Mouse (Mus musculus) heart, embryonic 16.5 days (tissue): ENCODE results near the gene Shbg. TPM values are rescaled to one million over a fixed set of nuclear protein-coding genes. Genes with fewer than 3 reads are reported as not detected.

Experiments
- ATAC-seq: fragments of 200-750 bp; cut with Nextera tagmentation; replicated peaks from 2 replicates; pipeline ENCODE4 v1.8.0; 2017; ENCODE audit warnings: moderate number of reproducible peaks; ENCODE audit not compliant: insufficient read depth, low FRiP score; ENCODE audit errors: extremely low read depth
- H3K27ac ChIP-seq: fragments of 300-500 bp; sonication (generic); 2 replicates; pipeline ENCODE4 v1.5.1; 2014; ENCODE audit warnings: mild to moderate bottlenecking, low read length, control low read depth, moderate library complexity
- H3K27me3 ChIP-seq: fragments of 300-500 bp; sonication (generic); 2 replicates; pipeline ENCODE4 v1.6.1; 2014; ENCODE audit warnings: low read length, mixed read lengths; ENCODE audit not compliant: control insufficient read depth, insufficient read depth
- H3K36me3 ChIP-seq: fragments of 300-500 bp; sonication (generic); 2 replicates; pipeline ENCODE4 v1.6.1; 2014; ENCODE audit not compliant: control insufficient read depth, insufficient read depth
- H3K4me1 ChIP-seq: fragments of 300-500 bp; sonication (generic); 2 replicates; pipeline ENCODE4 v1.6.1; 2014; ENCODE audit warnings: low read length, mixed read lengths; ENCODE audit not compliant: control insufficient read depth, insufficient read depth
- H3K4me2 ChIP-seq: fragments of 300-500 bp; sonication (generic); 2 replicates; pipeline ENCODE4 v1.6.1; 2014; ENCODE audit warnings: low read depth, mild to moderate bottlenecking, control low read depth, low read length
- H3K4me3 ChIP-seq: fragments of 300-500 bp; sonication (generic); 2 replicates; pipeline ENCODE4 v1.5.1; 2014; ENCODE audit warnings: mild to moderate bottlenecking, control low read depth, low read length
- H3K9ac ChIP-seq: fragments of 300-500 bp; sonication (generic); 2 replicates; pipeline ENCODE4 v1.6.1; 2014; ENCODE audit warnings: low read length, control low read depth
- H3K9me3 ChIP-seq: fragments of 300-500 bp; sonication (generic); replicated peaks from 2 replicates; pipeline ENCODE4 v1.6.1; 2016; ENCODE audit warnings: low read length; ENCODE audit not compliant: control insufficient read depth
- WGBS: fragments of 180-500 bp; shearing (Covaris S2); extraction: QIAGEN DNeasy Blood & Tissue Kit; methylation state at CpG from one replicate; pipeline ENCODE4 v1.1.7; 2014; 5-methylcytosine and 5-hydroxymethylcytosine counted together
- polyA plus RNA-seq: library from polyadenylated mRNA; unstranded; fragments of >200 nt; fragmentation: Nextera tagmentation; extraction: Ambion mirVana; gene quantifications from 2 replicates; pipeline ENCODE4 v1.2.1, GENCODE M21; 2015

Shbg gene
- polyA plus RNA-seq, 1 experiment from 2014 or later: 0.20 TPM

GRCm38 (mm10) chr11:69581814-69582213 lies 35.9 kb downstream of the Shbg start:
- no peak for ATAC-seq
- Histone ChIP-seq H3K4me3 (peak overlapping the region; percentile 88), H3K27ac (peak overlapping the region; percentile 96), H3K9me3 (no peaks in the 10 kb centered on the region), H3K9ac (peak overlapping the region; percentile 80), H3K4me1 (peaks cover 24% of the 10 kb centered on the region), H3K36me3 (peaks cover 2% of the 10 kb centered on the region; the same call in 1 of the 2 replicates), H3K4me2 (peak overlapping the region; percentile 79), H3K27me3 (no peaks in the 10 kb centered on the region)
- WGBS: 2% methylated on average over 8 of the region's 8 CpGs

DNA sequence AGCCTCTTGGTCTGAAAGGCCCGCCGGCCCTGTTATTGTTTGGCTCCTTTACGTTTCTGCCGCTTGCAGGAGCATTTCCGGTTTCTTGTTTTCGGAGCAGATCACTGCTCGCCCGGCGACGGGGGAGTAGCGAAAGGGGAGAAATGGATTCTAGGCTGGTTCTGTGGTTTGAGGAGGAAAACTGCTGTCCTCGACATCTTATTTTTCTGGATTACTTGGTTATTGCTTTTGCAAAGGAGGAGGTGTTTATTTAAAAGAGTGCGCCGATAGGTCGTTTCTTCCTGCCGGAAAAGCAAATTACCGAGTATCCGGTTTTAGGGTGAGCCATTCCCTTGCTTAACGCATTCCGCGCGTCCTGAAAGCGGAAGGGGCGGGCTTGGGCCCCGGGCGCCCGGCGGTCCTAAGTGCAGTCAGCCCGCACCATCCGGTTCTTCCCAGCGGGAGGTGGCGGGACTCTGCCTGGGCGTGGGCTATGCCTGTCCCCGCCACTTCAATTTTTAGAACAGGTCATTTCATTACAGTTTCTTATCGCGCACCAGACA lies 36.5 kb downstream of the Shbg start:
- ATAC-seq: peak; percentile 80
- Histone ChIP-seq H3K4me2 (peak overlapping the region; percentile 79), H3K27ac (peak overlapping the region; percentile 96), H3K4me3 (peak overlapping the region; percentile 88), H3K27me3 (no peaks in the 10 kb centered on the region), H3K9me3 (no peaks in the 10 kb centered on the region), H3K36me3 (peaks cover 2% of the 10 kb centered on the region; the same call in 1 of the 2 replicates), H3K4me1 (peaks cover 24% of the 10 kb centered on the region), H3K9ac (peak overlapping the region; percentile 80)
- WGBS: 0% methylated on average over 36 of the region's 36 CpGs

GRCm38 (mm10) chr11:69580572-69581146 lies 37.0 kb downstream of the Shbg start:
- Histone ChIP-seq H3K4me3 (peak overlapping the region; percentile 88), H3K27ac (peak overlapping the region; percentile 96), H3K27me3 (no peaks in the 10 kb centered on the region), H3K4me2 (peak overlapping the region; percentile 79), H3K9ac (peak overlapping the region; percentile 80), H3K36me3 (peaks cover 2% of the 10 kb centered on the region; the same call in 1 of the 2 replicates), H3K9me3 (no peaks in the 10 kb centered on the region), H3K4me1 (peaks cover 24% of the 10 kb centered on the region)
- ATAC-seq: no peak
- WGBS: under 1% methylated on average over 25 of the region's 25 CpGs

GRCm38 (mm10) chr11:69580091-69580514 lies 37.6 kb downstream of the Shbg start, which contains the start of the genes Wrap53 and Trp53:
TSS of gene Wrap53 (minus strand) at chr11:69580255.
TSS of gene Trp53 (plus strand) at chr11:69580359.
- Histone ChIP-seq H3K4me2 (peak within 1 kb of the TSS; percentile 79), H3K4me1 (peaks cover 24% of the 10 kb centered on the region), H3K27ac (peak within 1 kb of the TSS; percentile 96), H3K36me3 (peaks cover 2% of the 10 kb centered on the region; the same call in 1 of the 2 replicates), H3K9ac (peak within 1 kb of the TSS; percentile 81), H3K27me3 (no peaks in the 10 kb centered on the region), H3K9me3 (no peaks in the 10 kb centered on the region), H3K4me3 (peak within 1 kb of the TSS; percentile 88)
- ATAC-seq: peak; percentile 68
- 0% methylated on average over 13 of the region's 13 CpGs for WGBS

- no peaks in the 10 kb centered on the region for H3K9me3 ChIP-seq
- H3K36me3 ChIP-seq: peaks cover 2% of the 10 kb centered on the region; the same call in 1 of the 2 replicates
- peak overlapping the region; percentile 79 for H3K4me2 ChIP-seq
- under 1% methylated on average over 39 of the region's 39 CpGs for WGBS
- peaks cover 24% of the 10 kb centered on the region for H3K4me1 ChIP-seq
- peak overlapping the region; percentile 96 for H3K27ac ChIP-seq
- H3K27me3 ChIP-seq: no peaks in the 10 kb centered on the region
- peak overlapping the region; percentile 88 for H3K4me3 ChIP-seq
- ATAC-seq: peak; percentile 85
- H3K9ac ChIP-seq: peak overlapping the region; percentile 81
These were observed 38.3 kb downstream of the Shbg start for GRCm38 (mm10) chr11:69579128-69580017.

DNA sequence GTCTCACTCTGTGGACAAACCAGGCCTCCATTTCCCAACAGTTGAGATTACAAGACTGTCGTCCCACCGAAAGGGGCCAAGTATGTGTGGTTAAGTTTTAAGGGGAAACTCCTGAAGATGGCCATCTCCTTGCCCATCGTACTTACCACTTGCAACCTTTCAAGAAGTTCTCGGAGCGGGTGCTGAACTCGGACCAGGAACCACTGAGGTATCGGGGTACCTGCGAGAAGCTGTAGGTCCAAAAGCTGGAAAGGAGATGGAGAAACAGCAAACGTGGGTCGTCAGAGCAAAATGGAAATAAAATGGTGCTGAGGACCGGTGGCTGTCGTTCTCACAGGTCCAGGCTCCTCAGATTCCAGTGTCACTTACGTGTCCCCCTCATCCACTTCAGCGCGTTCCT lies 39.4 kb downstream of the Shbg start:
- WGBS: 8% methylated on average over 15 of the region's 15 CpGs
- peak overlapping the region; percentile 79 for H3K4me2 ChIP-seq
- H3K9ac ChIP-seq: peak overlapping the region; percentile 81
- peaks cover 24% of the 10 kb centered on the region for H3K4me1 ChIP-seq
- ATAC-seq: no peak
- peak overlapping the region; percentile 88 for H3K4me3 ChIP-seq
- H3K27me3 ChIP-seq: no peaks in the 10 kb centered on the region
- H3K27ac ChIP-seq: no peak overlapping the region
- no peaks in the 10 kb centered on the region for H3K36me3 ChIP-seq
- H3K9me3 ChIP-seq: no peaks in the 10 kb centered on the region

GRCm38 (mm10) chr11:69576307-69576706 lies 41.4 kb downstream of the Shbg start:
- 66% methylated on average over 5 of the region's 5 CpGs for WGBS
- Histone ChIP-seq H3K4me3 (no peak overlapping the region), H3K36me3 (no peaks in the 10 kb centered on the region), H3K4me2 (no peak overlapping the region), H3K4me1 (peaks cover 17% of the 10 kb centered on the region), H3K9ac (no peak overlapping the region), H3K9me3 (no peaks in the 10 kb centered on the region), H3K27me3 (no peaks in the 10 kb centered on the region), H3K27ac (no peak overlapping the region)
- ATAC-seq: no peak

GRCm38 (mm10) chr11:69575220-69575619 lies 42.5 kb downstream of the Shbg start:
- ATAC-seq: no peak
- Histone ChIP-seq H3K27ac (no peak overlapping the region), H3K27me3 (no peaks in the 10 kb centered on the region), H3K4me3 (no peak overlapping the region), H3K4me2 (no peak overlapping the region), H3K36me3 (peaks cover 6% of the 10 kb centered on the region; the same call in 1 of the 2 replicates), H3K4me1 (peaks cover 17% of the 10 kb centered on the region), H3K9ac (no peak overlapping the region), H3K9me3 (no peaks in the 10 kb centered on the region)
- WGBS: 47% methylated on average over 3 of the region's 3 CpGs
